Mouse (Mus musculus) E14TG2a.4 (cell line): ENCODE data around the gene Nol9.

Experiments used
- CTCF ChIP-seq: conservative IDR thresholded peaks from 2 replicates; pipeline ENCODE4 v1.5.1; 2014; ENCODE audit warnings: low read length
- POU5F1 ChIP-seq: IDR thresholded peaks from 2 replicates; pipeline ENCODE4 v1.6.1; 2014; ENCODE audit warnings: low read length, borderline replicate concordance

GRCm38 (mm10) chr4:152095937-152096910 is 57.1 kb downstream of the Nol9 start:
- peak; percentile 88 for TF ChIP-seq CTCF
- TF ChIP-seq POU5F1 = no peak
